Mouse (Mus musculus): ENCODE results near the gene Anpep. TPM values are rescaled to one million over a fixed set of nuclear protein-coding genes. Genes with fewer than 3 reads are reported as not detected.

Anpep gene
- polyA plus RNA-seq (2014; fragmentation: Nextera tagmentation; extraction: Ambion mirVana): 25.9 and 26.3 TPM in 2 replicates

GRCm38 (mm10) chr7:79860811-79861210 is at the start of gene Anpep:
Gene Anpep, minus strand, starts transcription at chr7:79861059.
- Histone ChIP-seq H3K27ac (ENCODE audit: low read length) (no peak within 1 kb of the TSS), H3K27me3 (ENCODE audit: control insufficient read depth, insufficient read depth, low read length) (no peaks in the 10 kb centered on the region), H3K9ac (replicated peaks; ENCODE audit: low read depth, low read length) (no peak within 1 kb of the TSS), H3K9me3 (ENCODE audit: control insufficient read depth, low read depth, low read length) (no peaks in the 10 kb centered on the region), H3K4me2 (replicated peaks; ENCODE audit: low read depth, low read length) (no peak within 1 kb of the TSS), H3K4me1 (ENCODE audit: control insufficient read depth, insufficient read depth, low read length) (peaks cover 10% of the 10 kb centered on the region; the same call in 1 of the 2 replicates), H3K36me3 (ENCODE audit: control insufficient read depth, insufficient read depth, low read length) (no peaks in the 10 kb centered on the region), H3K4me3 (ENCODE audit: low read depth, low read length) (no peak within 1 kb of the TSS)
- no peak for ATAC-seq (ENCODE audit: insufficient number of reproducible peaks, insufficient read depth, low FRiP score, low read depth)
- 67% methylated on average over 9 of the region's 9 CpGs for WGBS

GRCm38 (mm10) chr7:79907356-79907755 is 46.5 kb upstream of the Anpep start:
- peaks cover 14% of the 10 kb centered on the region for H3K36me3 ChIP-seq (ENCODE audit: control insufficient read depth, insufficient read depth, low read length)
- H3K9me3 ChIP-seq (ENCODE audit: control insufficient read depth, low read depth, low read length): no peaks in the 10 kb centered on the region
- no peak overlapping the region for H3K9ac ChIP-seq (replicated peaks; ENCODE audit: low read depth, low read length)
- no peak overlapping the region for H3K27ac ChIP-seq (ENCODE audit: low read length)
- ATAC-seq (ENCODE audit: insufficient number of reproducible peaks, insufficient read depth, low FRiP score, low read depth): no peak
- H3K4me2 ChIP-seq (replicated peaks; ENCODE audit: low read depth, low read length): no peak overlapping the region
- H3K4me1 ChIP-seq (ENCODE audit: control insufficient read depth, insufficient read depth, low read length): no peaks in the 10 kb centered on the region
- no peaks in the 10 kb centered on the region for H3K27me3 ChIP-seq (ENCODE audit: control insufficient read depth, insufficient read depth, low read length)
- 83% methylated on average over 2 of the region's 2 CpGs for WGBS
- H3K4me3 ChIP-seq (ENCODE audit: low read depth, low read length): no peak overlapping the region

GRCm38 (mm10) chr7:79906914-79907313 is 46.1 kb upstream of the Anpep start:
- no peaks in the 10 kb centered on the region for H3K27me3 ChIP-seq (ENCODE audit: control insufficient read depth, insufficient read depth, low read length)
- H3K36me3 ChIP-seq (ENCODE audit: control insufficient read depth, insufficient read depth, low read length): peaks cover 14% of the 10 kb centered on the region
- 88% methylated on average over 3 of the region's 3 CpGs for WGBS
- no peak overlapping the region for H3K27ac ChIP-seq (ENCODE audit: low read length)
- no peaks in the 10 kb centered on the region for H3K9me3 ChIP-seq (ENCODE audit: control insufficient read depth, low read depth, low read length)
- H3K4me2 ChIP-seq (replicated peaks; ENCODE audit: low read depth, low read length): no peak overlapping the region
- H3K4me1 ChIP-seq (ENCODE audit: control insufficient read depth, insufficient read depth, low read length): no peaks in the 10 kb centered on the region
- ATAC-seq (ENCODE audit: insufficient number of reproducible peaks, insufficient read depth, low FRiP score, low read depth): no peak
- no peak overlapping the region for H3K4me3 ChIP-seq (ENCODE audit: low read depth, low read length)
- H3K9ac ChIP-seq (replicated peaks; ENCODE audit: low read depth, low read length): no peak overlapping the region

- no peak overlapping the region for H3K4me2 ChIP-seq (replicated peaks; ENCODE audit: low read depth, low read length)
- no peak overlapping the region for H3K9ac ChIP-seq (replicated peaks; ENCODE audit: low read depth, low read length)
- no peaks in the 10 kb centered on the region for H3K27me3 ChIP-seq (ENCODE audit: control insufficient read depth, insufficient read depth, low read length)
- H3K27ac ChIP-seq (ENCODE audit: low read length): no peak overlapping the region
- H3K4me1 ChIP-seq (ENCODE audit: control insufficient read depth, insufficient read depth, low read length): no peaks in the 10 kb centered on the region
- H3K4me3 ChIP-seq (ENCODE audit: low read depth, low read length): no peak overlapping the region
- WGBS: 88% methylated on average over 4 of the region's 4 CpGs
- ATAC-seq (ENCODE audit: insufficient number of reproducible peaks, insufficient read depth, low FRiP score, low read depth): no peak
- peaks cover 14% of the 10 kb centered on the region for H3K36me3 ChIP-seq (ENCODE audit: control insufficient read depth, insufficient read depth, low read length)
- no peaks in the 10 kb centered on the region for H3K9me3 ChIP-seq (ENCODE audit: control insufficient read depth, low read depth, low read length)
Measured at GRCm38 (mm10) chr7:79905193-79905592, 44.3 kb upstream of the Anpep start.

- no peak overlapping the region for H3K27ac ChIP-seq (ENCODE audit: low read length)
- no peak for ATAC-seq (ENCODE audit: insufficient number of reproducible peaks, insufficient read depth, low FRiP score, low read depth)
Measured at GRCm38 (mm10) chr7:79903160-79903792, 42.4 kb upstream of the Anpep start.

GRCm38 (mm10) chr7:79900753-79901152 is 39.9 kb upstream of the Anpep start:
- 92% methylated on average over 6 of the region's 6 CpGs for WGBS
- Histone ChIP-seq H3K9me3 (ENCODE audit: control insufficient read depth, low read depth, low read length) (no peaks in the 10 kb centered on the region), H3K4me2 (replicated peaks; ENCODE audit: low read depth, low read length) (no peak overlapping the region), H3K36me3 (ENCODE audit: control insufficient read depth, insufficient read depth, low read length) (no peaks in the 10 kb centered on the region; the same call in 1 of the 2 replicates), H3K27me3 (ENCODE audit: control insufficient read depth, insufficient read depth, low read length) (no peaks in the 10 kb centered on the region), H3K27ac (ENCODE audit: low read length) (no peak overlapping the region), H3K4me1 (ENCODE audit: control insufficient read depth, insufficient read depth, low read length) (no peaks in the 10 kb centered on the region), H3K4me3 (ENCODE audit: low read depth, low read length) (no peak overlapping the region), H3K9ac (replicated peaks; ENCODE audit: low read depth, low read length) (no peak overlapping the region)
- no peak for ATAC-seq (ENCODE audit: insufficient number of reproducible peaks, insufficient read depth, low FRiP score, low read depth)

More at GRCm38 (mm10) chr7:79903160-79903792, 42.4 kb upstream of the Anpep start:
- Histone ChIP-seq H3K9ac (replicated peaks; ENCODE audit: low read depth, low read length) (no peak overlapping the region), H3K27me3 (ENCODE audit: control insufficient read depth, insufficient read depth, low read length) (no peaks in the 10 kb centered on the region), H3K4me3 (ENCODE audit: low read depth, low read length) (no peak overlapping the region), H3K9me3 (ENCODE audit: control insufficient read depth, low read depth, low read length) (no peaks in the 10 kb centered on the region), H3K36me3 (ENCODE audit: control insufficient read depth, insufficient read depth, low read length) (peaks cover 5% of the 10 kb centered on the region; the same call in 1 of the 2 replicates), H3K4me2 (replicated peaks; ENCODE audit: low read depth, low read length) (no peak overlapping the region), H3K4me1 (ENCODE audit: control insufficient read depth, insufficient read depth, low read length) (no peaks in the 10 kb centered on the region)
- WGBS: 75% methylated on average over 8 of the region's 8 CpGs

GRCm38 (mm10) chr7:79895225-79895624 is 34.4 kb upstream of the Anpep start:
- no peaks in the 10 kb centered on the region for H3K27me3 ChIP-seq (ENCODE audit: control insufficient read depth, insufficient read depth, low read length)
- H3K9me3 ChIP-seq (ENCODE audit: control insufficient read depth, low read depth, low read length): no peaks in the 10 kb centered on the region
- H3K27ac ChIP-seq (ENCODE audit: low read length): no peak overlapping the region
- no peak overlapping the region for H3K4me3 ChIP-seq (ENCODE audit: low read depth, low read length)
- no peak for ATAC-seq (ENCODE audit: insufficient number of reproducible peaks, insufficient read depth, low FRiP score, low read depth)
- no peak overlapping the region for H3K9ac ChIP-seq (replicated peaks; ENCODE audit: low read depth, low read length)
- no peak overlapping the region for H3K4me2 ChIP-seq (replicated peaks; ENCODE audit: low read depth, low read length)
- 86% methylated on average over 3 of the region's 3 CpGs for WGBS
- H3K4me1 ChIP-seq (ENCODE audit: control insufficient read depth, insufficient read depth, low read length): no peaks in the 10 kb centered on the region
- peaks cover 3% of the 10 kb centered on the region; the same call in 1 of the 2 replicates for H3K36me3 ChIP-seq (ENCODE audit: control insufficient read depth, insufficient read depth, low read length)

- Histone ChIP-seq H3K36me3 (ENCODE audit: control insufficient read depth, insufficient read depth, low read length) (0 out of 2 replicates have a peak, but pooled peaks cover 3% of the 10 kb centered on the region), H3K4me2 (replicated peaks; ENCODE audit: low read depth, low read length) (no peak overlapping the region), H3K9ac (replicated peaks; ENCODE audit: low read depth, low read length) (no peak overlapping the region), H3K27me3 (ENCODE audit: control insufficient read depth, insufficient read depth, low read length) (no peaks in the 10 kb centered on the region), H3K27ac (ENCODE audit: low read length) (no peak overlapping the region), H3K9me3 (ENCODE audit: control insufficient read depth, low read depth, low read length) (no peaks in the 10 kb centered on the region), H3K4me1 (ENCODE audit: control insufficient read depth, insufficient read depth, low read length) (no peaks in the 10 kb centered on the region), H3K4me3 (ENCODE audit: low read depth, low read length) (no peak overlapping the region)
- ATAC-seq (ENCODE audit: insufficient number of reproducible peaks, insufficient read depth, low FRiP score, low read depth): no peak
- 93% methylated on average over 1 of the region's 1 CpGs for WGBS
Measured at GRCm38 (mm10) chr7:79894790-79895189, 33.9 kb upstream of the Anpep start.

All from stomach, embryonic 14.5 days (tissue).